Mouse (Mus musculus): ENCODE measurements around the gene Rhbdf1. TPM values are rescaled to one million over a fixed set of nuclear protein-coding genes. Genes with fewer than 3 reads are reported as not detected.

The Rhbdf1 gene
- total and polyA plus RNA-seq, 3 experiments: 24.7 to 37.6 (median 34.2) TPM

DNA sequence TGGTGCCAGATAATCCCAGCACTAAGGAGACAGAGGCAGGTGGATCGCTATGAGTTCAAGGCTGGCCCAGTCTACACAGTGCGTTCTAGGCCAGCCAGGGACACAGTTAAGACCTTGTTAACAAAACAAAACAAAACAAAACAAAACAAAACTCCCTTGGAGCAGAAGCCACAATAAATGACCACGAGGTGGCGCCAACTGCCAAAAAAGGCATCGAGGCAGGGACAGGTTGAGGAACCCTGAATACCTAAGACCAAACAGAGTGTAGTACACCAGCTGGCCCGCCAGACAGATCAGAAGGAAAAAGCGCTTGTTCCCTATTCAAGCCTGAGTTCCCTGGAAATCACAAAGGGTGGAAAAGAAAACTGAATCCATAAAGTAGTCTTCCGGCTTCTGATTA lies 5.2 kb downstream of the Rhbdf1 start (continued):
- TF ChIP-seq SIN3A (IDR thresholded peaks at IDR 0.05; ENCODE audit: low read length) (no peak), MAX (IDR thresholded peaks at IDR 0.05; ENCODE audit: low read length) (no peak), ZMIZ1 (IDR thresholded peaks at IDR 0.05; ENCODE audit: low read depth, low read length) (no peak)

- H3K4me3 ChIP-seq (replicated peaks in 1 of 3; ENCODE audit: low read depth in 2 of 3, low read length in 2 of 3, poor library complexity in 1 of 3): no peak overlapping the region
- no peaks in the 10 kb centered on the region for H3K27me3 ChIP-seq (replicated peaks)
- H3K4me1 ChIP-seq (ENCODE audit: control insufficient read depth in 1 of 2, insufficient read depth in 2 of 2): peaks cover under 1 to 35% of the 10 kb centered on the region in 2 experiments; a peak in 3 of 4 replicates
- TF ChIP-seq E2F4 (IDR thresholded peaks at IDR 0.05; ENCODE audit: insufficient replicate concordance, low read depth, low read length): no peak
- TF ChIP-seq JUND (conservative IDR thresholded peaks at IDR 0.05; ENCODE audit: low read depth, low read length): no peak
- TF ChIP-seq CHD1 (IDR thresholded peaks at IDR 0.05; ENCODE audit: low read depth, low read length): no peak
- TF ChIP-seq HCFC1 (IDR thresholded peaks at IDR 0.05; ENCODE audit: low read depth, low read length): no peak
- TF ChIP-seq IRF4 (IDR thresholded peaks at IDR 0.05; ENCODE audit: low read depth, low read length): no peak
- TF ChIP-seq ZNF384 (IDR thresholded peaks at IDR 0.05; ENCODE audit: low read depth, low read length): no peak
- no peak for TF ChIP-seq MEF2A (IDR thresholded peaks at IDR 0.05; ENCODE audit: borderline replicate concordance, low read depth, low read length)
- TF ChIP-seq ETS1 (conservative IDR thresholded peaks at IDR 0.05; ENCODE audit: low read depth, low read length): no peak
- no peak for TF ChIP-seq RAD21 (IDR thresholded peaks at IDR 0.05; ENCODE audit: low read depth, low read length)
- TF ChIP-seq ZMIZ1 (IDR thresholded peaks at IDR 0.05; ENCODE audit: low read depth, low read length): no peak
- H3K9ac ChIP-seq (ENCODE audit: insufficient read depth, low read depth): no peak overlapping the region
- H3K79me2 ChIP-seq (replicated peaks; ENCODE audit: control insufficient read depth, extremely low read depth, insufficient read depth, poor library complexity, severe bottlenecking): no peaks in the 10 kb centered on the region
- no peak for DNase-seq (ENCODE audit: extremely low read depth)
- dilution Hi-C loops (cut with MboI; ENCODE audit: extremely low pct_ligation_motif_present, extremely low pct_unique_long_range_greater_than_20kb, low sequenced_read_pairs) (no loop called here), in situ Hi-C loops (cut with MboI; ENCODE audit: low pct_ligation_motif_present, low pct_unique_long_range_greater_than_20kb, low sequenced_read_pairs) (no loop called here)
- H3K36me3 ChIP-seq (replicated peaks in 1 of 2; ENCODE audit: control insufficient read depth in 1 of 2, insufficient read depth in 1 of 2, low read length in 1 of 2): peaks cover 51 to 85% of the 10 kb centered on the region in 2 experiments
- no peak overlapping the region for H3K27ac ChIP-seq (ENCODE audit: insufficient read depth, low read depth)
- H3K4me2 ChIP-seq (ENCODE audit: insufficient read depth, low read depth, poor library complexity, severe bottlenecking): no peak overlapping the region
- no peaks in the 10 kb centered on the region for H3K9me3 ChIP-seq (replicated peaks; ENCODE audit: low read length)
These were observed 6.5 kb downstream of the Rhbdf1 start for GRCm38 (mm10) chr11:32215372-32216162.

- in situ Hi-C loops (cut with MboI; ENCODE audit: low pct_ligation_motif_present, low pct_unique_long_range_greater_than_20kb, low sequenced_read_pairs): no loop called here
These were observed 11.5 kb downstream of the Rhbdf1 start for GRCm38 (mm10) chr11:32210623-32211022.

More at GRCm38 (mm10) chr11:32210623-32211022, 11.5 kb downstream of the Rhbdf1 start:
- no peaks in the 10 kb centered on the region for H3K9me3 ChIP-seq (replicated peaks; ENCODE audit: low read length)
- H3K36me3 ChIP-seq (replicated peaks in 1 of 2; ENCODE audit: control insufficient read depth in 1 of 2, insufficient read depth in 1 of 2, low read length in 1 of 2): peaks cover 82 to 92% of the 10 kb centered on the region in 2 experiments
- H3K27me3 ChIP-seq (replicated peaks): no peaks in the 10 kb centered on the region
- no peaks in the 10 kb centered on the region for H3K79me2 ChIP-seq (replicated peaks; ENCODE audit: control insufficient read depth, extremely low read depth, insufficient read depth, poor library complexity, severe bottlenecking)
- DNase-seq (ENCODE audit: extremely low read depth): no peak
- no peak overlapping the region for H3K9ac ChIP-seq (ENCODE audit: insufficient read depth, low read depth)
- no peak overlapping the region for H3K4me2 ChIP-seq (ENCODE audit: insufficient read depth, low read depth, poor library complexity, severe bottlenecking)
- TF ChIP-seq JUND (conservative IDR thresholded peaks at IDR 0.05; ENCODE audit: low read depth, low read length) (no peak), TCF12 (IDR thresholded peaks at IDR 0.05; ENCODE audit: low read depth, low read length) (no peak), POLR2AphosphoS2 (IDR thresholded peaks at IDR 0.05; ENCODE audit: low read depth, low read length) (no peak), POLR2A (IDR thresholded peaks at IDR 0.05; ENCODE audit: low read depth, low read length) (no peak), ZC3H11A (IDR thresholded peaks at IDR 0.05; ENCODE audit: low read depth, low read length) (no peak), SMC3 (IDR thresholded peaks at IDR 0.05; ENCODE audit: low read depth, low read length) (no peak), GABPA (IDR thresholded peaks at IDR 0.05; ENCODE audit: insufficient replicate concordance, low read depth, low read length) (no peak), TBP (conservative IDR thresholded peaks at IDR 0.05; ENCODE audit: low read depth, low read length) (no peak), MAZ (IDR thresholded peaks at IDR 0.05; ENCODE audit: low read depth, low read length) (no peak), MXI1 (IDR thresholded peaks at IDR 0.05; ENCODE audit: low read depth, low read length) (no peak), USF1 (IDR thresholded peaks at IDR 0.05; ENCODE audit: low read depth, low read length) (no peak), MAX (IDR thresholded peaks at IDR 0.05; ENCODE audit: low read length) (no peak), KAT2A (IDR thresholded peaks at IDR 0.05; ENCODE audit: insufficient replicate concordance, low read length) (no peak), NRF1 (IDR thresholded peaks at IDR 0.05; ENCODE audit: low read depth, low read length) (no peak), NELFE (IDR thresholded peaks at IDR 0.05; ENCODE audit: low read depth, low read length) (no peak), UBTF (IDR thresholded peaks at IDR 0.05; ENCODE audit: low read depth, low read length) (no peak), SIN3A (IDR thresholded peaks at IDR 0.05; ENCODE audit: low read length) (no peak), USF2 (conservative IDR thresholded peaks at IDR 0.05; ENCODE audit: low read depth, low read length) (no peak), CHD2 (IDR thresholded peaks at IDR 0.05; ENCODE audit: low read length) (no peak)
- H3K4me1 ChIP-seq (ENCODE audit: control insufficient read depth in 1 of 2, insufficient read depth in 2 of 2): peaks cover 4 to 13% of the 10 kb centered on the region in 2 experiments; a peak in 3 of 4 replicates
- no peak overlapping the region for H3K4me3 ChIP-seq (replicated peaks in 1 of 3; ENCODE audit: low read depth in 2 of 3, low read length in 2 of 3, poor library complexity in 1 of 3)
- no peak overlapping the region for H3K27ac ChIP-seq (ENCODE audit: insufficient read depth, low read depth)
- dilution Hi-C loops (cut with MboI; ENCODE audit: extremely low pct_ligation_motif_present, extremely low pct_unique_long_range_greater_than_20kb, low sequenced_read_pairs): no loop called here

All from CH12.LX (cell line).